Mouse (Mus musculus): ENCODE data around the gene Esm1. TPM values are rescaled to one million over a fixed set of nuclear protein-coding genes. Genes with fewer than 3 reads are reported as not detected.

Esm1 gene
- polyA plus RNA-seq, 1 experiment = 17.3 TPM

DNA sequence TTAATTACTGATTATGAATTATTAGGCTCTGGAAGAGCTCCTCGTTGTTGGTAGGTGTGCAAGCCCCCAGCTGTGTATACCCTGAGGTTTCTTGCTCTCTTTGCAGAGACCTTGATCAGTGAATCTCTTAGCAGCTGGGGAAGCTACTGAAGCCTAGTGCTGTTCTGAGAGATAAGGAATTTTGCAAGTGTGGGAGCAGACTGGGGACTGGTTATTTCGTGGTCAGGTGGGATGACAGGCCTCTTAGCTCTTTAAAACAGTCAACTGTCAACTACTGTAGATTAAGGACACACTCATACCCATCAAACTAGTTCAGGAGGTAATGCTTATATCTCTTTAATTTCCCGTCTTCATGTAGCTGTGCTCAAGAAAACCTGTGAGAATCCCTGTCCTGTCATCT is 2.9 kb downstream of the Esm1 start:
- WGBS = 23% methylated on average over 3 of the region's 3 CpGs
- Histone ChIP-seq H3K4me1 (ENCODE audit: control insufficient read depth, insufficient read depth, low read length) (no peaks in the 10 kb centered on the region; the same call in 1 of the 2 replicates), H3K4me3 (replicated peaks; ENCODE audit: control insufficient read depth, low read depth, low read length) (no peak overlapping the region), H3K27ac (ENCODE audit: control insufficient read depth, insufficient read depth, low read depth, low read length, poor library complexity) (no peak overlapping the region)
- TF ChIP-seq POLR2A (IDR thresholded peaks at IDR 0.05; ENCODE audit: borderline replicate concordance, control insufficient read depth, low read depth, low read length) (no peak), CTCF (IDR thresholded peaks at IDR 0.05; ENCODE audit: control insufficient read depth, insufficient read depth, low read length) (no peak)

DNA sequence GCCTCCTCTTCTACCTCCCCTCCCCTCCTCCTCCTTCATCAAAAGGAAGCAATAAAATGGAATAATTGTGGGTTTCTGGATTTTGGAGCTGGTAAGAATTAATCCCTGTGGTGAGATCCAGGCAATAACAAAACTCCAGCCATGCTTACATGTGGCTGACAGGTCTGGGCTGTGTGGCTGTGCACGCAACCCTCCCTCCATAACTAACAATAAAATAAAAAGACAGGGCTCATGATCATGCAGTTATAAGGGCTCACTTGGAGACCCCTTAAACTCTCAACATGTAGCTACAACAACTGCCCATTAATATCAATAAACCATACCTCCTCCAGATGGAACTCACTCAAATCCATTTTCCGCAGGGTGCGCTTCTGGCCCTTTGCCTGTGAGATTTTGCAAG is 4.4 kb downstream of the Esm1 start:
- H3K4me3 ChIP-seq (replicated peaks; ENCODE audit: control insufficient read depth, low read depth, low read length) = no peak overlapping the region
- 89% methylated on average over 3 of the region's 3 CpGs for WGBS
- no peaks in the 10 kb centered on the region; the same call in 1 of the 2 replicates for H3K4me1 ChIP-seq (ENCODE audit: control insufficient read depth, insufficient read depth, low read length)
- TF ChIP-seq POLR2A (IDR thresholded peaks at IDR 0.05; ENCODE audit: borderline replicate concordance, control insufficient read depth, low read depth, low read length) = no peak
- no peak overlapping the region for H3K27ac ChIP-seq (ENCODE audit: control insufficient read depth, insufficient read depth, low read depth, low read length, poor library complexity)

DNA sequence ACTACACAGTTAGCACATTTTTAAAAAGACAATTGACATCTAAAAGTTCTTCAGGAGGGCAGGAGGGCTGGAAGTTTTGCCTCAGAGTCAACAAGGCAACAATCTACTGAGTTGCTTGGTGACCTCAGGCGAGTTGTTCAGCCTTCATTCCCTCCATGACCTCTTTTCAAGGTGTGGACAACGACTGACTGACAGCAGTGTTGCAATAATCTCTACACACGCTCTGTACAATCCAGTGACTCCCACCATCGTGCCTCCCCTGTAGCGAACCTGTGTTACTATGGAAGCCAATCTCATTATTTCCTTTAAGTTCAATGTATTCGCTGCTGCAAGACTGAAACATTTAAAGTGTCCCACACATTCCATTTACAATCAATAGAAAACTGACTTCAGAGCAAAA is 12.4 kb downstream of the Esm1 start:
- H3K4me3 ChIP-seq (replicated peaks; ENCODE audit: control insufficient read depth, low read depth, low read length) = no peak overlapping the region
- H3K27ac ChIP-seq (ENCODE audit: control insufficient read depth, insufficient read depth, low read depth, low read length, poor library complexity) = no peak overlapping the region
- no peak for TF ChIP-seq POLR2A (IDR thresholded peaks at IDR 0.05; ENCODE audit: borderline replicate concordance, control insufficient read depth, low read depth, low read length)
- no peak for TF ChIP-seq CTCF (IDR thresholded peaks at IDR 0.05; ENCODE audit: control insufficient read depth, insufficient read depth, low read length)
- H3K4me1 ChIP-seq (ENCODE audit: control insufficient read depth, insufficient read depth, low read length) = no peaks in the 10 kb centered on the region; the same call in 1 of the 2 replicates
- WGBS = 56% methylated on average over 6 of the region's 6 CpGs

DNA sequence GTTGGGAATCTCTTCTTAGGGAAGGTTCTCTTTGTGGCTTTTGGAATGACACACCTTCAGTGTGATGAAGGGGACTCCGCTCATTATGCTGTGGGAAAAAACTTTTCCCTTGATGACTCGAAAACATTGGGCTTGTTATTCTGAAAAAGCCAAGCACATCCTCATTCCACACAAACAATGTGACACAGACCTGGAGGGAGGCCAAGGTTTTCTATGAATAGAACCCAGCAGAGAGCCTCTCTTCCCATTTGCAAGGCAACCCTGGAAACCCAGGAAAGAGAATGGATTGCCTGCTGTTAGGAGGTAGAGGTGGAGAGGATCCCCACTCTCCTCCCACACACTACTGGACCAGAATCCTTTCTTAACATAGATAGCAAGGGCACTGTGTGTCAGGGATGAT is 14.6 kb downstream of the Esm1 start:
- 51% methylated on average over 2 of the region's 2 CpGs for WGBS
- TF ChIP-seq CTCF (IDR thresholded peaks at IDR 0.05; ENCODE audit: control insufficient read depth, insufficient read depth, low read length) (no peak), POLR2A (IDR thresholded peaks at IDR 0.05; ENCODE audit: borderline replicate concordance, control insufficient read depth, low read depth, low read length) (no peak)
- H3K4me3 ChIP-seq (replicated peaks; ENCODE audit: control insufficient read depth, low read depth, low read length) = no peak overlapping the region
- no peak overlapping the region for H3K27ac ChIP-seq (ENCODE audit: control insufficient read depth, insufficient read depth, low read depth, low read length, poor library complexity)
- peaks cover 2% of the 10 kb centered on the region; the same call in 1 of the 2 replicates for H3K4me1 ChIP-seq (ENCODE audit: control insufficient read depth, insufficient read depth, low read length)

DNA sequence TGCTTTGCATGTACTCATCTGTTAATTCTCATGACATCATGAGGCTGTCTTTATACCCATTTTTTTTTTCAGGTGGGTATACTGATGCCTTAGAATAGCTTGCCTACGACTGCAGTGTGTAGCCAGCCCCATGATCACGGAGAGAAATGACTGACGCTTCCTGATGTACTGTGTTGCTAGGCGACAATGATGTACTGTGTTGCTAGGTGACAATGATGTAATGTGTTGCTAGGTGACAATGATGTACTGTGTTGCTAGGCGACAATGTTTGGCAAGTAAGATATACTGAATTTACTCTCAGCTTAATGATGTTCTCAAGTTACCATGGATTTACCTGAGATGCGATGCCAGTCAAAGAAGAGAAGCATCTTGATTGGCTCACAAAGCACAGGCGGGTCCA is 16.4 kb downstream of the Esm1 start, which contains the start of gene Gzmk:
TSS of gene Gzmk (minus strand) at position 98 of the 400 bp plus-strand sequence.
- TF ChIP-seq POLR2A (IDR thresholded peaks at IDR 0.05; ENCODE audit: borderline replicate concordance, control insufficient read depth, low read depth, low read length) (no peak), CTCF (IDR thresholded peaks at IDR 0.05; ENCODE audit: control insufficient read depth, insufficient read depth, low read length) (no peak)
- Histone ChIP-seq H3K27ac (ENCODE audit: control insufficient read depth, insufficient read depth, low read depth, low read length, poor library complexity) (no peak within 1 kb of the TSS), H3K4me1 (ENCODE audit: control insufficient read depth, insufficient read depth, low read length) (peaks cover 2% of the 10 kb centered on the region; the same call in 1 of the 2 replicates), H3K4me3 (replicated peaks; ENCODE audit: control insufficient read depth, low read depth, low read length) (no peak within 1 kb of the TSS)
- 68% methylated on average over 7 of the region's 7 CpGs for WGBS

GRCm38 (mm10) chr13:113227076-113227475 is 17.6 kb downstream of the Esm1 start:
- H3K27ac ChIP-seq (ENCODE audit: control insufficient read depth, insufficient read depth, low read depth, low read length, poor library complexity) = no peak overlapping the region
- no peak overlapping the region for H3K4me3 ChIP-seq (replicated peaks; ENCODE audit: control insufficient read depth, low read depth, low read length)
- peaks cover 2% of the 10 kb centered on the region; the same call in 1 of the 2 replicates for H3K4me1 ChIP-seq (ENCODE audit: control insufficient read depth, insufficient read depth, low read length)
- no peak for TF ChIP-seq CTCF (IDR thresholded peaks at IDR 0.05; ENCODE audit: control insufficient read depth, insufficient read depth, low read length)
- no peak for TF ChIP-seq POLR2A (IDR thresholded peaks at IDR 0.05; ENCODE audit: borderline replicate concordance, control insufficient read depth, low read depth, low read length)
- WGBS = 22% methylated on average over 4 of the region's 4 CpGs

DNA sequence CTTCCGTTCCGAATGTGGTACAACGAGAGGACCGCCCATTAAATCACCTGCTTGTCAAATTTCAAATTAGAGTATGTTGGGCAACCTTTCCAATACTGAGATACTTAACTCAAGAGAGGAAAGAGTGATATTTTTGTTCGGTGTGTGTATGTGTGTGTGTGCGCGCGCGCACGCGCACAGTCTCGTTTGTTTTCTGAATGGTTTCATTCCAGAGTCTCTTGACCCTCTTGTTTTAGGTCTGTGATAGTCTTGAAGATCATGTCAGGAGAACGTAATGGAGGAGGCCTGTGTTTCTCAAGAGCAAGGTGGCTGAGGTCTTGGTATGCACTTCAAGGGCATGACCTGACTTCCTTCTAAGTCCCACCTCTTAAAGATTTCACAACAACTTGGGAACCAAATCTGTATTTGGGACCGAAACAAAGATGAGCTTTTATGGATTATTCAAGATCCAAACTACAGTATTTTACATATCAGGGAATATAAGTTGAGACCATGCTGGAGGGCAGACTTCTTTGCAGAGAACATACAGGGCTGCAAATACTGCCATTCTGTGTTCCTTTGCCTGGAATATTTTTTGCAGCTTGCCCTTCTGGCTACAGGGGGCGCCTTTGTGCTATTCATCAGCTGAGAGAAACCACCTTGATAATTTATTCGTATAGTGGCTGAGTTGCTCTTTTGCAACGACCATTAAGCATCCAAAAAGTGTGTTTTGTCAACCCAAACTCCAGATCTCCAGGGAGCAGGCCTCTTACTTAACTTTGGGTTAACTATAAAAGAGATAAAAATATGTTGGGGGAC is 18.4 kb downstream of the Esm1 start:
- Histone ChIP-seq H3K4me3 (replicated peaks; ENCODE audit: control insufficient read depth, low read depth, low read length) (no peak overlapping the region), H3K4me1 (ENCODE audit: control insufficient read depth, insufficient read depth, low read length) (peaks cover 2% of the 10 kb centered on the region; the same call in 1 of the 2 replicates), H3K27ac (ENCODE audit: control insufficient read depth, insufficient read depth, low read depth, low read length, poor library complexity) (no peak overlapping the region)
- 71% methylated on average over 17 of the region's 17 CpGs for WGBS
- TF ChIP-seq POLR2A (IDR thresholded peaks at IDR 0.05; ENCODE audit: borderline replicate concordance, control insufficient read depth, low read depth, low read length) (no peak), CTCF (IDR thresholded peaks at IDR 0.05; ENCODE audit: control insufficient read depth, insufficient read depth, low read length) (no peak)

DNA sequence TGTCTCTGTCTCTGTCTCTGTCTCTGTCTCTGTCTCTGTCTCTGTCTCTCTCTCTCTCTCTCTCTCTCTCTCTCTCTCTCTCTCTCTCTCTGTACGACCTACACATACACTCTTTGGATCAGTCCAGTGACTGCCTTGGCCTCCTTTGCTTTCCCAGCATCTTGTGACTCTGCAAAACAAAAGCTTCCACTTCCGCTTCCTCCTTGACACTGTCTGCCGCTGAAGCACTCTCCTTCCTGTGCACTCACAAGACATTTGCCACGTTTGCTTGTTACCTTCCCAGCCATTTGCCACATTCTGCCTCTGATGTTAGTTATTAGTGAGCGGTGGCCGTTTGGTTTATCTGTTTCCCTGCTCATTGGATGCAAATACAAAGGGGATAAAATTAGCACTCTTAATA is 32.7 kb downstream of the Esm1 start:
- Histone ChIP-seq H3K4me1 (ENCODE audit: control insufficient read depth, insufficient read depth, low read length) (peaks cover 4% of the 10 kb centered on the region; the same call in 1 of the 2 replicates), H3K4me3 (replicated peaks; ENCODE audit: control insufficient read depth, low read depth, low read length) (no peak overlapping the region), H3K27ac (ENCODE audit: control insufficient read depth, insufficient read depth, low read depth, low read length, poor library complexity) (no peak overlapping the region; the same call in 1 of the 2 replicates)
- TF ChIP-seq POLR2A (IDR thresholded peaks at IDR 0.05; ENCODE audit: borderline replicate concordance, control insufficient read depth, low read depth, low read length) (no peak), CTCF (IDR thresholded peaks at IDR 0.05; ENCODE audit: control insufficient read depth, insufficient read depth, low read length) (no peak)
- WGBS = 29% methylated on average over 6 of the region's 6 CpGs
